In genomic region chr7:72478936-72479335, GRCm38 (mm10) we compare ENCODE assay signal across 16 mouse cellular contexts.
DNase-seq lines count a peak whose midpoint lies in the region; ATAC-seq and TF ChIP-seq lines count a peak whose summit lies in the region.
"Had no signal": no experiment of that assay in that cellular context is flagged by ENCODE, and none has a peak within 500 bp of the region (broad histone marks: within the 10 kb centered on the region; RNA-seq: fewer than 3 reads in every experiment).

No protein-coding gene starts in this region.

- H3K4me3 ChIP-seq in embryonic facial prominence, embryonic 12.5 days = no peak overlapping the region
- no peak overlapping the region for H3K4me3 ChIP-seq in embryonic fibroblast, embryonic 13.5 days (ENCODE audit: insufficient read depth, low read length)
- H3K4me3 ChIP-seq in kidney, embryonic 14.5 days (ENCODE audit: low read length) = no peak overlapping the region
- H3K4me3 ChIP-seq: forebrain, embryonic 12.5 days; heart, embryonic 12.5 days; hindbrain, embryonic 15.5 days had no signal

- no peak overlapping the region for H3K4me2 ChIP-seq in embryonic facial prominence, embryonic 12.5 days (replicated peaks)
- H3K4me2 ChIP-seq in kidney, embryonic 14.5 days (replicated peaks; ENCODE audit: low read depth, low read length) = no peak overlapping the region
- H3K4me2 ChIP-seq: forebrain, embryonic 12.5 days; heart, embryonic 12.5 days; hindbrain, embryonic 15.5 days had no signal

- no peak overlapping the region for H3K9ac ChIP-seq in embryonic facial prominence, embryonic 12.5 days
- no peak overlapping the region for H3K9ac ChIP-seq in kidney, embryonic 14.5 days (ENCODE audit: low read depth, low read length)
- H3K9ac ChIP-seq: forebrain, embryonic 12.5 days; heart, embryonic 12.5 days; hindbrain, embryonic 15.5 days had no signal

- H3K36me3 ChIP-seq in embryonic facial prominence, embryonic 12.5 days = no peaks in the 10 kb centered on the region
- H3K36me3 ChIP-seq in kidney, embryonic 14.5 days (ENCODE audit: control insufficient read depth, insufficient read depth, low read length) = no peaks in the 10 kb centered on the region
- H3K36me3 ChIP-seq: forebrain, embryonic 12.5 days; heart, embryonic 12.5 days; hindbrain, embryonic 15.5 days had no signal

- DNase-seq in NIH3T3 (ENCODE audit: low read depth) = peak; percentile 52
- no peak for DNase-seq in left cerebral cortex, postnatal 25 days (ENCODE audit: low spot score in 2 of 2)
- no peak for DNase-seq in gastrocnemius, postnatal 14 days
- DNase-seq: adrenal gland, adult 8-10 months; adrenal gland, postnatal 36 days; cerebellum, adult 2 months; cerebellum, postnatal 10 days; gastrocnemius, postnatal 10 days had no signal

- peaks cover 7% of the 10 kb centered on the region for H3K4me1 ChIP-seq in embryonic facial prominence, embryonic 12.5 days
- H3K4me1 ChIP-seq in embryonic fibroblast, embryonic 13.5 days (ENCODE audit: control insufficient read depth, insufficient read depth, low read length) = peaks cover 3% of the 10 kb centered on the region; the same call in 1 of the 2 replicates
- no peaks in the 10 kb centered on the region for H3K4me1 ChIP-seq in kidney, embryonic 14.5 days (ENCODE audit: control insufficient read depth, insufficient read depth, low read length)
- H3K4me1 ChIP-seq: forebrain, embryonic 12.5 days; heart, embryonic 12.5 days; hindbrain, embryonic 15.5 days had no signal

- 0 out of 2 replicates have a peak overlapping the region, but pooled peaks have one; percentile 36 for H3K27ac ChIP-seq in embryonic facial prominence, embryonic 12.5 days
- H3K27ac ChIP-seq in embryonic fibroblast, embryonic 13.5 days (ENCODE audit: insufficient read depth, low read length) = peak overlapping the region; percentile 25; the same call in 1 of the 2 replicates
- no peak overlapping the region for H3K27ac ChIP-seq in kidney, embryonic 14.5 days (ENCODE audit: low read depth, low read length)
- H3K27ac ChIP-seq: forebrain, embryonic 12.5 days; hindbrain, embryonic 15.5 days had no signal

- WGBS in embryonic facial prominence, embryonic 12.5 days = 52% methylated on average over 1 of the region's 1 CpGs
- 76% methylated on average over 1 of the region's 1 CpGs for WGBS in kidney, embryonic 14.5 days

- H3K27me3 ChIP-seq in embryonic facial prominence, embryonic 12.5 days = no peaks in the 10 kb centered on the region
- H3K27me3 ChIP-seq in kidney, embryonic 14.5 days (ENCODE audit: control insufficient read depth, insufficient read depth, low read length) = no peaks in the 10 kb centered on the region
- H3K27me3 ChIP-seq: forebrain, embryonic 12.5 days; heart, embryonic 12.5 days; hindbrain, embryonic 15.5 days had no signal

- intact Hi-C loops in left cerebral cortex, postnatal 25 days (cut with DNase I) = no loop called here
- intact Hi-C loops in gastrocnemius, postnatal 14 days (cut with DNase I; ENCODE audit: low total_unique reads) = no loop called here

- no peaks in the 10 kb centered on the region for H3K9me3 ChIP-seq in embryonic facial prominence, embryonic 12.5 days
- no peaks in the 10 kb centered on the region for H3K9me3 ChIP-seq in kidney, embryonic 14.5 days (ENCODE audit: control insufficient read depth, low read length)
- H3K9me3 ChIP-seq: forebrain, embryonic 12.5 days; heart, embryonic 12.5 days; hindbrain, embryonic 15.5 days had no signal

- no peak for TF ChIP-seq CTCF in embryonic fibroblast, embryonic 13.5 days (IDR thresholded peaks at IDR 0.05; ENCODE audit: borderline replicate concordance, insufficient read depth, low read length)

- ATAC-seq in embryonic facial prominence, embryonic 12.5 days (ENCODE audit: insufficient number of reproducible peaks, insufficient read depth, low FRiP score, low TSS enrichment) = no peak
- no peak for ATAC-seq in kidney, embryonic 14.5 days (ENCODE audit: low FRiP score, low TSS enrichment)
- ATAC-seq: forebrain, embryonic 16.5 days; inflammation-experienced regulatory T-cells, adult 6 months had no signal

- TF ChIP-seq POLR2A in embryonic fibroblast, embryonic 13.5 days (IDR thresholded peaks at IDR 0.05; ENCODE audit: low read depth, low read length) = no peak
